Mouse (Mus musculus): ENCODE results near the gene Zfp3. TPM values are rescaled to one million over a fixed set of nuclear protein-coding genes. Genes with fewer than 3 reads are reported as not detected.
"Not testable (repeated sequence)": the region's sequence is repeated elsewhere in the genome, so short reads cannot be mapped to it uniquely, and the experiment has no call there.

Zfp3 gene
- polyA plus RNA-seq, 1 experiment from 2014 or later: 12.4 TPM

DNA sequence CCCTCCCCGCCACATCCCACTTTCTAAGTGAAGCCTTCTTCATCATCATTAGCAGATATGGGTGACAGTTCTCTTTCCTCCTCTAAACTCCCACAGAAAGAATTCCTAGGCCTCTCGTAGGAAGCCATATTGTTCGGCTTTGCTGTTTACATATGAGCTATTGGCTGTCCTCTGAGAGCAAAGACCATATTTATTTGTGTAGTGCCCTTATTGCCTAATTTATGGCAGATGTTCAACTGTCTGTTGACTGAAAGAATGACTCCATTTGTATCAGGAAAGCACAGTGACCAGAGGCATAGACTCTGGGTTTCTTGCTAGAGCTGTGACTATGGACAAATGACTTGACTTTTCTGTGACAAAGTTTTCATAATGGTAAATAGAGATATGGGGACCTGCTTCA, 22.4 kb upstream of the Zfp3 start:
- WGBS: 88% methylated on average over 3 of the region's 3 CpGs
- no peaks in the 10 kb centered on the region for H3K27me3 ChIP-seq (replicated peaks)
- no peak overlapping the region for H3K9ac ChIP-seq
- H3K36me3 ChIP-seq: no peaks in the 10 kb centered on the region
- H3K4me3 ChIP-seq: no peak overlapping the region
- ATAC-seq (ENCODE audit: low FRiP score, low read depth): no peak
- no peak overlapping the region for H3K27ac ChIP-seq
- no peaks in the 10 kb centered on the region for H3K4me1 ChIP-seq
- H3K9me3 ChIP-seq: no peaks in the 10 kb centered on the region
- no peak overlapping the region for H3K4me2 ChIP-seq (replicated peaks)

DNA sequence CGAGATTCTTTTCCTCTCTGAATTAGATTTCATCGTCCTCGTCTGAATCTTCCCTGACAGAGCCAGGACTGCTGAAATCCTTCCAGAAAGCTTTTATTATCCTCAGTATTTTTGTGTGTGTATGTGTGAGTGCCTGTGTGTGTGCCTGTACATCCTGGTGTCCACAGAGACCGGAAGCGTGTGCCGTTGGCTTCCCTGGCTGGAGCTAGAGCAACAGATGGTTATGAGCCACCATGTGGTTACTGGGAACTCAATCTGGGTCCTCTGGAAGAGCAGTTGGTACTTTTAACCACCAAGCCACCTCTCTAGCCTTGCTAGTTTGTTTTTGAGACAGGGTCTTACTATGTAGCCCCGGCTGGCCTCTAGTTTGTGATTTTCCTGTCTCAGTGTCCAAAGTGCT, 21.9 kb upstream of the Zfp3 start:
- no peak overlapping the region for H3K27ac ChIP-seq
- ATAC-seq (ENCODE audit: low FRiP score, low read depth): no peak
- no peak overlapping the region for H3K9ac ChIP-seq
- H3K36me3 ChIP-seq: no peaks in the 10 kb centered on the region
- no peak overlapping the region for H3K4me2 ChIP-seq (replicated peaks)
- no peaks in the 10 kb centered on the region for H3K27me3 ChIP-seq (replicated peaks)
- no peak overlapping the region for H3K4me3 ChIP-seq
- H3K9me3 ChIP-seq: no peaks in the 10 kb centered on the region
- no peaks in the 10 kb centered on the region for H3K4me1 ChIP-seq
- WGBS: 89% methylated on average over 7 of the region's 7 CpGs

DNA sequence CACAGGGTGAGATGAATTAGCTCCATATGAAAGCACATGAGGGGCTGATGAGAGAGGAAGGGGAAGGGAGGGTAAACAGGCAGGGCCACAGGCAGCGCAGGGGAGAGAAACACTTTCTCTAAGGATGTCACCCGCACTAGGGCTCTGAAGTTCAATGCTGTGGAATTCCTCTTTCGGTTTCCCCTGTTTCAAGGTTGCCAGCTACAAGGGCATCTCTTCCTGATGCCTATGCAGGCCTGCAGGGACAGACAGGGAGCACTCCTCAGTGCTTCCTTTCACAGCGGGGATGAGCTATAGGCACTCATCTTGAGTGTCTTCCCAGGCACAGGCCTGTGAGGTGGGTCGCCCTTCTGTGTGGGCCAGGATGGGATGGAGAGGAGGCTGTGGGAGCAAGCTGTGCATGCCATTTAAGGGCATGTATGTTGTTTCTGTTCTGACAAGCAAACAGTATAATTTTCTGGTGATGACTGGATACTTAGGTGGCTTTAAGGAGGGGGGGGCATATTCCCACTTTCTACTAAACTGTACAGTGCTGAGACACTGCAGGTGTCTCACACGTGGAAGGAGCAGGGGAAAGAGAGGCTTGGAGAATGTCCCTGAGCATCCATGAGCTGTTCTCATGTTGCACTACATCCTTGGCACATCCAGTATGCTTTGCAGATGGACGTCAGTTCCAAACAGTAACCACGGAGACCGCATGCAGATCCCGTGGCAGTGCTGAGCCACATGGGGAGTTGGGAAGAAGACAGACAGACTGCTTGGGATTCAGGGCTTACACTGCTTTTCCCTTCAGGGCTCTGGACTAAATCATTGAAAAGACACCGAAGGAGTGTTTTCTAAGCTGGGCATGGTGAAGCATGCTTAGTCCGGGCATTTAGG, 21.2 kb upstream of the Zfp3 start:
- Histone ChIP-seq H3K27ac (no peak overlapping the region), H3K4me2 (replicated peaks) (no peak overlapping the region), H3K4me3 (no peak overlapping the region), H3K36me3 (no peaks in the 10 kb centered on the region), H3K27me3 (replicated peaks) (no peaks in the 10 kb centered on the region), H3K9ac (no peak overlapping the region), H3K9me3 (no peaks in the 10 kb centered on the region), H3K4me1 (no peaks in the 10 kb centered on the region)
- 78% methylated on average over 12 of the region's 12 CpGs for WGBS
- ATAC-seq (ENCODE audit: low FRiP score, low read depth): no peak

DNA sequence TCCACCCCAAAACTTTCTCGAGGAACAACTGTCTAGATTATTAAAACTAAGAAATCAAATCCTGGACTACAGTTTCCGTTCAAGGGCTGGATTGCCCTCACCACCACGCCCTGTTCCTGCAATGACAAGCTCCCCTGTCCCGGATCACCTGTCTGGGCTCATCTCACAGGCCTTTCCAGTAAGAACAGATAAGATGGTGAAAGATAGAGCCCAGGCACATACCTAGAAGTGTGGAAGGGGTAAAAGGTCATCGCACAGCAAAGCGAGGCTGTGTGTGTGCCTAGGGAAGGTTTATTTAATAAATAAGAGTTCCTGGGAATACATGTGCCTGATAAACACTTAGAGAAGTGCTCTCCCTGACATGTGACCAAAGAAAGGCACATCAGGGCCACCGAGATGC, 18.4 kb upstream of the Zfp3 start:
- Histone ChIP-seq H3K27ac (no peak overlapping the region), H3K4me3 (no peak overlapping the region), H3K9ac (no peak overlapping the region), H3K4me2 (replicated peaks) (no peak overlapping the region), H3K36me3 (no peaks in the 10 kb centered on the region), H3K4me1 (no peaks in the 10 kb centered on the region), H3K27me3 (replicated peaks) (no peaks in the 10 kb centered on the region), H3K9me3 (no peaks in the 10 kb centered on the region)
- ATAC-seq (ENCODE audit: low FRiP score, low read depth): no peak
- WGBS: 88% methylated on average over 7 of the region's 7 CpGs

DNA sequence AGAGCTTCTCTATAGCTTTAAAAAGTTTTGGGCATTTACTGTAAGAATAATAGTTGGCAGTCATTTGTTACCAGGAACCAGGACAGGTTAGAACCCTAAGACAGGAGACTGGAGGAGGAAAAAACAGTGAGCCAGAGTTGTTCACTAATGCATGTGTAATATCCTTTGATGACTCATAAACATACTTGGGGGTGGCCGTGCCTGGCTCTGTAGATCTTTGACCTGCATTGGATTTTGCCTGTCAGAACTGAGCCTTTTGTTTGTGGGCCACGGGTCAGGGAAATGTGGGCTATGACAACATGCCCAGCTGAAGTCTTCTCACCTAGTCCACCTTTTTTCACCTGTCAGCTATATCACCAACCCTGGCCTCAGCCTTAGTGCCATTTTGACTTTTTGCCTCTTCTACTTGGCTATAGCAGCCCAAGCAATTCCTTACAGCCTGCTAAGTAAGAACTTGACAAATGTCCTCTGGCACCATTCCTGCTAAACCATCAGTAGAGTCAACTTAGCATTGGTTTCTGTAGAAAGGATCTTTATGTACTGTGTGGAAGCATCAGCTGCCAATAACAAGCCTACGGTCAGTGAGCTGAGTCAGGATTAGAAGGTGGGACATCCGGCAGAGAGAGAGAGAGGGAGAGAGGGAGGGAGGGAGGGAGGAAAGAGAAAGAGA, 16.0 kb upstream of the Zfp3 start:
- Histone ChIP-seq H3K27ac (no peak overlapping the region), H3K4me2 (replicated peaks) (no peak overlapping the region), H3K27me3 (replicated peaks) (no peaks in the 10 kb centered on the region), H3K9ac (no peak overlapping the region), H3K9me3 (no peaks in the 10 kb centered on the region), H3K4me1 (no peaks in the 10 kb centered on the region), H3K4me3 (no peak overlapping the region), H3K36me3 (no peaks in the 10 kb centered on the region)
- WGBS: 93% methylated on average over 4 of the region's 4 CpGs
- no peak for ATAC-seq (ENCODE audit: low FRiP score, low read depth)

DNA sequence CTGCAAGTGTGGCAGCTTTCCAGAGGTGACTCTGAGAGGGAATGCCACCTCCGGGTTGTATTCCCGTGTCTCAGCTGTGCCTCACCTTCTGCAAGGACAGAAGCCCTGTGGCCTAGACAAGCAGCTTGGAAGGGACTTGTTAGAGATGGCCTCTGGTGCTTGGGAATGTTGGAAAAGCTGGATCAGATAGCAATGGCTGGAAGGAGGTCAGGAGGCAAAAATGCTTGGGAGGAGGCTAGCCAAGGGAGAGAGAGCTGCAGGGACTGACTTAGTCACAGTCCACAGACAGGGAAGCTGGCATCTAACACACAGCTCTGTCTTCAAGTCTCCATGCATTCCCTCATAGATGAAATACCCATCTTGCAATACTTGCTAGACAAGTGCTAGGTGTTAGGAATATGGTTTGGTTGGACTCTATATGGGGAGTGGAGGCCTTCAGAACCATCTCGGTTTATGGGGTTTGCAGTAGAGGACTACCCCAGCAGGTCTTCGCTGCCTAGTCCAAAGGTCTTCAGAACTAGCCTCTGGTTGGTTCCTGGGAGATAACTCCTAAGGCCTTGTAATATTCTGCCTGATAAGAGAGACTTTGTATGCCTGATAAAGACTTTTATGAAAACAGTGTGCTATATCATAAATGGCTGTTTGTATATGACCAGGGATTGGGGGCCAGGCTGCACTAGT, 11.5 kb upstream of the Zfp3 start:
- H3K9me3 ChIP-seq: no peaks in the 10 kb centered on the region
- no peak overlapping the region for H3K27ac ChIP-seq
- no peaks in the 10 kb centered on the region; the same call in 1 of the 2 replicates for H3K27me3 ChIP-seq (replicated peaks)
- no peaks in the 10 kb centered on the region for H3K4me1 ChIP-seq
- WGBS: 87% methylated on average over 4 of the region's 4 CpGs
- no peak overlapping the region for H3K4me2 ChIP-seq (replicated peaks)
- no peaks in the 10 kb centered on the region for H3K36me3 ChIP-seq
- ATAC-seq (ENCODE audit: low FRiP score, low read depth): no peak
- H3K9ac ChIP-seq: no peak overlapping the region
- no peak overlapping the region for H3K4me3 ChIP-seq

DNA sequence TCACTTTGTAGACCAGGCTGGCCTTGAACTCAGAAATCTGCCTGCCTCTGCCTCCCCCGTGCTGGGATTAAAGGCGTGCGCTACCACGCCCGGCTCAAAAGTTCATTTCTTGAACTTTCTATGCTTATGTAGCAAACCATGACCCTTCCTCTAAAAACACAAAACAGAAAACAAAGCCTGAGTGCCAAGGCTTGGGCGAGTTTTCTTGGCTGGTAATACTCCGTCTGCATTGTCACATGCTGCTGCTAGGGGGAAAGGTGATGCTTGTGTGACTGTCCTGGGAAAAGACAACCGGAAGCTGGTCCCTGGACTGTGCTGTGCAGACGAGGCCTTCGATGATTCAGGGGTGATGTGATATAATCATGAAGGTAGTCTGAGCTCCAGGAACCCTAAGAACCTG, 10.9 kb upstream of the Zfp3 start:
- no peaks in the 10 kb centered on the region for H3K36me3 ChIP-seq
- H3K27me3 ChIP-seq (replicated peaks): no peaks in the 10 kb centered on the region; the same call in 1 of the 2 replicates
- no peak for ATAC-seq (ENCODE audit: low FRiP score, low read depth)
- 92% methylated on average over 10 of the region's 10 CpGs for WGBS
- no peak overlapping the region for H3K9ac ChIP-seq
- H3K9me3 ChIP-seq: no peaks in the 10 kb centered on the region
- H3K27ac ChIP-seq: no peak overlapping the region
- H3K4me3 ChIP-seq: no peak overlapping the region
- H3K4me2 ChIP-seq (replicated peaks): no peak overlapping the region
- H3K4me1 ChIP-seq: no peaks in the 10 kb centered on the region

DNA sequence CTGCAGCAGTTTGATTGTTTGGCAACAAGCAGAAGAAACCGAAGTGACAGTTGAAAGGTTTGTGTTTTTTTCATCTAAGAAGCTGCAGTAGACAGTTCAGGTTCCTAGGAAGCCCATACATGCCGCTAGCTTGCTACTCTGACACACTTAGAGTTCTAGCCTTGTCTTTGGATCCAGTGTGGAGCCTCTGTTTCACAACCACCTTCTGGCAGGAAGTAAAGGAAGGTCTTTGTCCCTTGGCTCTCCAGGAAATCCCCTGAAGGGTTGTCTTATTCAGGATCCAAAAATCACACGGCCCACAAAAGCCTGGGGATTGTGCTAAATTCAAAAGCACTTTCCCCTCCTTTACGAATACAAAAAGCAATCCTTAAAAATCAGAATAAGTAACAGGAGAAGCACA, 9.5 kb upstream of the Zfp3 start:
- ATAC-seq (ENCODE audit: low FRiP score, low read depth): no peak

DNA sequence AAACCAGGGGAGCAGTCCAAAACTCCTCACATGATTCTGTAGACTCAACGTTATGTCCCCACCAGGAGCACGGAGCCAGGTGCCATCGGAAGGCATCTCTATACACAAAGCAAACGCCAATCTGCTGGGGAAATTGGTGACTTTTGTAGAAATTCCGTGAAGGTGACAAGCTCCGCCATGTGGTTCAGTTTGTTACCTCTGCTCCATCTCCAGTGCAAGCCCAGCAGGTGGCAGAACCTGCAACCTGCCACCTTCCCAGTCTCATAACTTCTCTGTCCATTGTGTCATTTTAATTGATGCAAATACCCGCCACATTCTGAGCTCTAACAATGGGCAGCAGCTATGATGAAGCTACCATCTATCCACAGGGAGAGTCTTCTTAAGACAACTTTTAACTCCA, 9.1 kb upstream of the Zfp3 start:
- no peak overlapping the region for H3K4me2 ChIP-seq (replicated peaks)
- 69% methylated on average over 7 of the region's 7 CpGs for WGBS
- ATAC-seq (ENCODE audit: low FRiP score, low read depth): no peak
- H3K9me3 ChIP-seq: no peaks in the 10 kb centered on the region
- no peaks in the 10 kb centered on the region for H3K36me3 ChIP-seq
- H3K27me3 ChIP-seq (replicated peaks): no peaks in the 10 kb centered on the region; the same call in 1 of the 2 replicates
- H3K27ac ChIP-seq: no peak overlapping the region
- no peak overlapping the region for H3K4me3 ChIP-seq
- no peaks in the 10 kb centered on the region for H3K4me1 ChIP-seq
- H3K9ac ChIP-seq: no peak overlapping the region

More for the DNA sequence above, 9.5 kb upstream of the Zfp3 start:
- WGBS: 69% methylated on average over 4 of the region's 4 CpGs
- Histone ChIP-seq H3K27me3 (replicated peaks) (no peaks in the 10 kb centered on the region; the same call in 1 of the 2 replicates), H3K4me2 (replicated peaks) (no peak overlapping the region), H3K4me3 (no peak overlapping the region), H3K9me3 (no peaks in the 10 kb centered on the region), H3K36me3 (no peaks in the 10 kb centered on the region), H3K27ac (no peak overlapping the region), H3K9ac (no peak overlapping the region), H3K4me1 (no peaks in the 10 kb centered on the region)

DNA sequence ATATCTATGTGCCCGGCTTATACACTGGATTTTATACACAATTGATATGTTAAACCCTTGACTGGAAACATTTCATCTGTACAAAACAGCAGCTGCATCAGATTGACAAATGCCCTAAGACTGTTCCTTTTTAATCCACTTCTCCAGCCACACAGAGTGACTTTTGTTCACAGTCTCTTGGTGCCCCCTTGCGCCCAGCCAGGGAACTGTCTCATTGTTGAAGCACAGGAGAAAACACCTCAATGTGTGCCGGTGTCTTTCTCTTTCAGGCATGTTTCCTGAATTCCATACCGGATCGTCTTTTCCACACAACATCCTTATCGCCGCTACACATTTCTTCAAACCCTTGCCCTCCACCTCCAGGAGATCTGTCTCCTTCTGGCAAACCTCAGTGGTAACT, 8.4 kb upstream of the Zfp3 start:
- no peaks in the 10 kb centered on the region for H3K36me3 ChIP-seq
- H3K4me2 ChIP-seq (replicated peaks): no peak overlapping the region
- no peaks in the 10 kb centered on the region for H3K4me1 ChIP-seq
- H3K4me3 ChIP-seq: no peak overlapping the region
- no peak overlapping the region for H3K9ac ChIP-seq
- 10% methylated on average over 7 of the region's 7 CpGs for WGBS
- H3K9me3 ChIP-seq: no peaks in the 10 kb centered on the region
- no peaks in the 10 kb centered on the region; the same call in 1 of the 2 replicates for H3K27me3 ChIP-seq (replicated peaks)
- no peak for ATAC-seq (ENCODE audit: low FRiP score, low read depth)
- H3K27ac ChIP-seq: no peak overlapping the region

DNA sequence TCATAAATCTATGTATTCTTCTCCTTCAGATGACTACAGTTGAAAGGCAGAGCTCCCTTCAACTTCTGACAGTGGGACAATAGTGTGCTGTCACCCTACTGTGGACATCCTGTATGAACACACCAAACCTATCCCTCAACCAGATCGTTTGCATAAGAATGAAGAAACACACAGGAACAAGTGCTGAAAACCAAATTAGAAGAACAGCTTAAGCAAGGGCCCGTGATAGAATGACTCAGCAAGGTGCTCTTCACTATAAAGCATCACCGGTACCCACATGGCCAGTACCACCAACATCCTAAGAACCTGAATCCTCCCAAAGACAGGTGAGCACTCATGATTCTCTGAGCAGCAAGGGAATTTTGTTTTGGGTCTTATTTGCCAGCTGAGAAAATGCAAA, 3.6 kb upstream of the Zfp3 start:
- not testable (repeated sequence) for H3K27me3 ChIP-seq (replicated peaks); H3K4me2 ChIP-seq (replicated peaks); H3K36me3 ChIP-seq; H3K9me3 ChIP-seq; H3K27ac ChIP-seq; ATAC-seq (ENCODE audit: low FRiP score, low read depth); H3K4me1 ChIP-seq; H3K4me3 ChIP-seq; H3K9ac ChIP-seq
- 71% methylated on average over 3 of the region's 3 CpGs for WGBS

DNA sequence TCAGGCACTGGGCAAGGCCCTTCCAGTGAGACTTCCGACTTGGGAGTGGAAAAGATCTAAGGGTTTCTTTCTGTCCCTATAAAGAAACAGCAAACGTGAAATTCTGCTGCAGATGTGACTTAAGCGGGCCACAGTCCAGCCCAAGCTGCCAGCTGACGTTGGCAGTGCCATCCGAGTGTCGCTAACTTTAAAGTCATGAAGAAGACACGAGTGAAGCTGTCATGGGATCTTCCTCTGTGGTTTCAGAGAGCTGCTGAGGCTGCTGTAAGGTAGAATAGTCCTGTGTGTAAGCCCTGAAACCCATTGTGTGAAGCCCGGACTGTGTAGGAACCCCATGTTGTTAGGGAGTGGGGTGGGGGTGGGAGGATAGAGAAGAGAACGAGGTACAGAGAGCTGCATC, 1.4 kb upstream of the Zfp3 start:
- 85% methylated on average over 9 of the region's 9 CpGs for WGBS
- no peak for ATAC-seq (ENCODE audit: low FRiP score, low read depth)
- H3K36me3 ChIP-seq: peaks cover 2% of the 10 kb centered on the region; the same call in 1 of the 2 replicates
- H3K9ac ChIP-seq: no peak overlapping the region
- H3K9me3 ChIP-seq: no peaks in the 10 kb centered on the region
- H3K4me2 ChIP-seq (replicated peaks): no peak overlapping the region
- H3K4me3 ChIP-seq: no peak overlapping the region
- H3K27ac ChIP-seq: no peak overlapping the region
- H3K27me3 ChIP-seq (replicated peaks): no peaks in the 10 kb centered on the region
- H3K4me1 ChIP-seq: peaks cover 5% of the 10 kb centered on the region; the same call in 1 of the 2 replicates
